Mouse (Mus musculus) spleen, postnatal 4 days (tissue): Measurements from ENCODE around the gene Cap1.

Source experiments
- DNase-seq, 2 experiments: peaks; one replicate each; pipeline ENCODE4 v3.0.0; 2022; ENCODE audit warnings: low spot score in 2 of 2

Cap1 gene

GRCm38 (mm10) chr4:122885768-122886578 is at the start of gene Cap1:
Cap1 (minus strand) TSS chr4:122886056.
- DNase-seq = peak; percentile 96

GRCm38 (mm10) chr4:122933857-122934256 is 48.0 kb upstream of the Cap1 start:
- DNase-seq = peak in 1 of 2 experiments; percentile 44

GRCm38 (mm10) chr4:122933051-122933591 is 47.3 kb upstream of the Cap1 start:
- DNase-seq = no peak

GRCm38 (mm10) chr4:122932239-122932978 is 46.6 kb upstream of the Cap1 start:
- no peak for DNase-seq

GRCm38 (mm10) chr4:122930939-122931590 is 45.2 kb upstream of the Cap1 start:
- DNase-seq = no peak

GRCm38 (mm10) chr4:122923392-122924344 is 37.8 kb upstream of the Cap1 start:
- DNase-seq = no peak

GRCm38 (mm10) chr4:122922841-122923240 is 37.0 kb upstream of the Cap1 start:
- DNase-seq = no peak

- DNase-seq = no peak
Measured at GRCm38 (mm10) chr4:122915985-122916384, 30.1 kb upstream of the Cap1 start.

GRCm38 (mm10) chr4:122914186-122914585 is 28.3 kb upstream of the Cap1 start:
- no peak for DNase-seq

GRCm38 (mm10) chr4:122912613-122913012 is 26.8 kb upstream of the Cap1 start:
- no peak for DNase-seq

- DNase-seq = no peak
Measured at GRCm38 (mm10) chr4:122910577-122910976, 24.7 kb upstream of the Cap1 start.

GRCm38 (mm10) chr4:122909572-122910189 is 23.8 kb upstream of the Cap1 start:
- no peak for DNase-seq

GRCm38 (mm10) chr4:122905359-122905758 is 19.5 kb upstream of the Cap1 start:
- no peak for DNase-seq

- no peak for DNase-seq
Measured at GRCm38 (mm10) chr4:122903709-122904108, 17.9 kb upstream of the Cap1 start.

- no peak for DNase-seq
Measured at GRCm38 (mm10) chr4:122902156-122902555, 16.3 kb upstream of the Cap1 start.

GRCm38 (mm10) chr4:122898313-122898712 is 12.5 kb upstream of the Cap1 start:
- peak; percentile 49 to 73 for DNase-seq

- no peak for DNase-seq
Measured at GRCm38 (mm10) chr4:122897750-122898149, 11.9 kb upstream of the Cap1 start.

- no peak for DNase-seq
Measured at GRCm38 (mm10) chr4:122892157-122892556, 6.3 kb upstream of the Cap1 start.

GRCm38 (mm10) chr4:122891597-122891996 is 5.7 kb upstream of the Cap1 start:
- no peak for DNase-seq

- DNase-seq = no peak
Measured at GRCm38 (mm10) chr4:122890881-122891481, 5.1 kb upstream of the Cap1 start.
